Mouse (Mus musculus) G1E (cell line): ENCODE data around the gene Armc3. TPM values are rescaled to one million over a fixed set of nuclear protein-coding genes. Genes with fewer than 3 reads are reported as not detected.

Experiments used
- ATAC-seq: 2 replicates; pipeline ENCODE4 v1.8.0; 2016; ENCODE audit warnings: mild to moderate bottlenecking; ENCODE audit not compliant: insufficient number of reproducible peaks, poor library complexity, low FRiP score, severe bottlenecking; ENCODE audit errors: extremely low read depth
- DNase-seq: peaks from one replicate; pipeline ENCODE4 v3.0.0; 2012; ENCODE audit warnings: low spot score
- H3K27me3 ChIP-seq: 2 replicates; pipeline ENCODE4 v1.6.1; 2012; ENCODE audit warnings: mild to moderate bottlenecking, low read length, inconsistent platforms; ENCODE audit not compliant: insufficient read depth
- H3K36me3 ChIP-seq: replicated peaks from 2 replicates; pipeline ENCODE3; 2012; ENCODE audit warnings: mild to moderate bottlenecking, inconsistent platforms
- H3K4me1 ChIP-seq: 2 replicates; pipeline ENCODE4 v1.6.1; 2012; ENCODE audit warnings: low read depth, low read length, inconsistent platforms, mixed read lengths; ENCODE audit not compliant: insufficient read depth
- H3K4me3 ChIP-seq: 2 replicates; pipeline ENCODE4 v1.5.1; 2012; ENCODE audit warnings: low read depth, mild to moderate bottlenecking, inconsistent platforms, low read length, moderate library complexity, mixed read lengths
- H3K9me3 ChIP-seq: replicated peaks from 2 replicates; pipeline ENCODE4 v1.6.1; 2012; ENCODE audit warnings: inconsistent platforms
- CTCF ChIP-seq: IDR thresholded peaks from 2 replicates; pipeline ENCODE4 v1.5.1; 2012; ENCODE audit warnings: low read depth, low read length, inconsistent platforms, mixed read lengths
- GATA1 ChIP-seq: IDR thresholded peaks from 2 replicates; pipeline ENCODE4 v1.6.1; 2012; ENCODE audit warnings: borderline replicate concordance, low read length, inconsistent platforms, mixed read lengths
- GATA2 ChIP-seq: IDR thresholded peaks from 2 replicates; pipeline ENCODE4 v1.6.1; 2012; ENCODE audit warnings: low read depth, low read length, inconsistent platforms, borderline replicate concordance
- POLR2AphosphoS5 ChIP-seq: IDR thresholded peaks from 2 replicates; pipeline ENCODE4 v1.6.1; 2012; ENCODE audit warnings: low read depth, low read length, inconsistent platforms; ENCODE audit not compliant: insufficient replicate concordance
- TAL1 ChIP-seq: conservative IDR thresholded peaks from 2 replicates; pipeline ENCODE4 v1.6.1; 2012; ENCODE audit warnings: low read depth, low read length, inconsistent platforms, mixed read lengths
- polyA plus RNA-seq: library from polyadenylated mRNA; stranded (reverse); fragments of >175 nt; gene quantifications from 2 replicates; pipeline ENCODE4 v1.2.3, GENCODE M21; 2012
- total RNA-seq, 2 experiments: library from RNA; stranded (forward) in 1 of 2; stranded (reverse) in 1 of 2; fragments of 200-1000 nt in 1 of 2; fragments of >200 nt in 1 of 2; fragmentation: Nextera tagmentation in 1 of 2; gene quantifications; 2 replicates each; pipeline ENCODE4 v1.2.3; 2014 to 2017

Gene Armc3
- total and polyA plus RNA-seq, 3 experiments = 0.16 TPM; not detected in 2

DNA sequence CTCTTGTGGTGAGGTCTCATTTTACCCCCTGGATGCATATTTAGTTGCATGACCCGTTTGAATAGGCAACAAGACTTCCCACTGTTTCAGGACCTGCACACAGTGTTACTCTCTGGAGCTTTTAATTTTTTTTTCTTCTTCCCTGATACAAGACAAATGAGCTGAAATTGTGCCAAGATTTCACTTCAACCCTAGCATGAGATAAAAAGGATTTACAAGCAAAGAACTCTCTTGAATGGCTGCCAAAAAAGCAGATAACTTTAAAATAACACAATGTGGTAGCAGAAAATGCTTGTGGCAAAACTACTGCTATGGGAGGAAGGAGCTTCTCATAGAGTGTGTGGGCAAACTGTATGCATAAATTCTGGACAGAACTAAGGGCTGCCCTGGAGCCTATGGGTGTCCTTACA lies 22.3 kb upstream of the Armc3 start:
- H3K27me3 ChIP-seq = peaks cover 10% of the 10 kb centered on the region
- ATAC-seq = no peak
- H3K4me3 ChIP-seq = no peak overlapping the region
- TF ChIP-seq CTCF (no peak), GATA2 (no peak), GATA1 (no peak), TAL1 (no peak), POLR2AphosphoS5 (no peak)
- no peaks in the 10 kb centered on the region for H3K4me1 ChIP-seq
- DNase-seq = no peak
- 0 out of 2 replicates have a peak, but pooled peaks cover 3% of the 10 kb centered on the region for H3K9me3 ChIP-seq
- H3K36me3 ChIP-seq = no peaks in the 10 kb centered on the region

DNA sequence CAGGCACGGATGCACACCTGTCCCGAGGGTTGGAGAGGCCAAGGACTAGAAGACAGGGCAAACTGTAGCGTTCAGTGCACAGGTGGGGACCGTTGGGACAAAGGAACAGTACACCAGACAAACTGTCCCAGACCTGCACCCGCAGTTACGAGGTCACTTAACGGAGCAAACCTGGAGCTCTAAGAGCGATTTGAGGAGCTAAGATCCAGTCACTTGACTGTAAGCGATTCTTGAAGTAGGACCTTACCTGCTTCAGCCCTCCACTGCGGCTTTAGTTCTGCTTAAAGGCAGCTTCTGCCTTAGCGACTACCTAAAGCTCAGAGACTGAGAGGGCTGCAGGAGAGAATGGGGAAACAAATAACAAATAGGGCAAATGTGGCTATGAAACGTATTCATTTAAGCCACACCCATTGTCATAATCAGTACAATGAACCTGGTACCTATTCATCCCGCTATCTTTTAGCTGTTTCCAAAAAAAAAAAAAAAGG lies 308 bp downstream of the Armc3 start:
- DNase-seq (no peak), ATAC-seq (no peak)
- Histone ChIP-seq H3K36me3 (no peaks in the 10 kb centered on the region), H3K27me3 (peaks cover 5% of the 10 kb centered on the region; the same call in 1 of the 2 replicates), H3K9me3 (no peaks in the 10 kb centered on the region), H3K4me1 (no peaks in the 10 kb centered on the region), H3K4me3 (no peak overlapping the region)
- TF ChIP-seq GATA1 (no peak), CTCF (no peak), POLR2AphosphoS5 (no peak), TAL1 (no peak), GATA2 (no peak)

DNA sequence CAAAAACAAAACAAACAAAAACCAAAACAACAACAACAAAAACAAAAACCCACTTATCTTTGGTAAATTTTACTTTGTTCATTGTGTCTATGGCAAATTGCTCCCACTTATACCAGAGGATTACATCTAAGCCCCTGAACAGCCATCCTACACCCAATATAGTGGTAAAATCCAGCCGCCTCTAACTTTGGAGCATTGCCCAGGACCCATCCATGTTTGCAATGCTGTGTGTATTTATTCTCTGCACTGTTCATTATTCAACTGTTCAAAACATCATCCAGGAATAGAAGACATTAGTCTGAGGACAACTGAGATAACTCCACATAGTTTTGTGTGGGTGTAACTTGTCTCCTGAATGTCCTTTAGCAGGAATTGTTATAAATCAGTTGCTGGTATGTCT lies 1.0 kb downstream of the Armc3 start:
- no peak for DNase-seq
- no peaks in the 10 kb centered on the region for H3K9me3 ChIP-seq
- no peak for ATAC-seq
- H3K27me3 ChIP-seq = peaks cover 5% of the 10 kb centered on the region; the same call in 1 of the 2 replicates
- no peaks in the 10 kb centered on the region for H3K36me3 ChIP-seq
- no peaks in the 10 kb centered on the region for H3K4me1 ChIP-seq
- H3K4me3 ChIP-seq = no peak overlapping the region
- TF ChIP-seq GATA2 (no peak), POLR2AphosphoS5 (no peak), GATA1 (no peak), TAL1 (no peak), CTCF (no peak)

DNA sequence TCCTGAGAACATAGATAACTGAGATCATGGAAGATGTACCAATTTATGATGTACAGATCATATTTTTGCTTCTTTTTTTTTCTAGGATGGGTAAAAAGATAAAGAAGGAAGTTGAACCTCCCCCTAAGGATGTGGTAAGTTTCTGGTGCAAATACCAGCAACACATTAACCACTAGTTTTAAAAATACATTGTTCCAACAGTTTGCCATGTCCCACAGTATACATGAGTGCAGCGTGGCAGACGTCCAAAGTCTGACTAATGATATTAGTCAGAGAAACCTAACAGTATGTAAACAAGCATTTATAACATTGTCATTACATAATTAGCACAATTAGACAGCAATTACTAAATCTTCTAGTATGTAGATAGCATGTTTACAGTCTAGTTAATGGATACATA lies 2.6 kb downstream of the Armc3 start:
- DNase-seq (no peak), ATAC-seq (no peak)
- no peaks in the 10 kb centered on the region for H3K9me3 ChIP-seq
- no peaks in the 10 kb centered on the region for H3K4me1 ChIP-seq
- peaks cover 5% of the 10 kb centered on the region; the same call in 1 of the 2 replicates for H3K27me3 ChIP-seq
- TF ChIP-seq TAL1 (no peak), POLR2AphosphoS5 (no peak), CTCF (no peak), GATA2 (no peak), GATA1 (no peak)
- no peaks in the 10 kb centered on the region for H3K36me3 ChIP-seq
- H3K4me3 ChIP-seq = no peak overlapping the region

DNA sequence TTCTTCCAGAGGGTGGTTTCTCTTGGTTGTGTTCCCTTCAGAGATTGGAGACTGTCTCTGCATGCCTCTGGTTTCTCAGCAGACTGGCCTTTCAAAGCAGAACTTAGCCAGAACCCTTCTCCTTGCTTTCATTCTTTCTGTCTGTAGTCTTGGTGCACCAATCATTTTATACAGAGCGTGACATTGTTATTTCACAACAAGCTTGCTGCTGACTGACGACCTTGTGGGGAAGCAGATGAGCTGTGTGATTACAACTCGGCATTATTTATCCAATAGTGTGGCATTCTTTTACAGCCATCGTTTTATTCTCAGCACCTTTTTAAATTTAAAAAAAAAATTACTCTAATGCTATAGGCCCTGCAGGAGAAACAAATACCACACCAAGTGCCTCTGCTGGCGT lies 35.2 kb downstream of the Armc3 start:
- Histone ChIP-seq H3K9me3 (no peaks in the 10 kb centered on the region; the same call in 1 of the 2 replicates), H3K4me3 (no peak overlapping the region), H3K4me1 (0 out of 2 replicates have a peak, but pooled peaks cover 6% of the 10 kb centered on the region), H3K36me3 (no peaks in the 10 kb centered on the region), H3K27me3 (peaks cover 4% of the 10 kb centered on the region; the same call in 1 of the 2 replicates)
- ATAC-seq = no peak
- TF ChIP-seq CTCF = no peak
- no peak for TF ChIP-seq GATA1
- TF ChIP-seq TAL1 = no peak
- no peak for TF ChIP-seq POLR2AphosphoS5
- no peak for TF ChIP-seq GATA2
- no peak for DNase-seq

DNA sequence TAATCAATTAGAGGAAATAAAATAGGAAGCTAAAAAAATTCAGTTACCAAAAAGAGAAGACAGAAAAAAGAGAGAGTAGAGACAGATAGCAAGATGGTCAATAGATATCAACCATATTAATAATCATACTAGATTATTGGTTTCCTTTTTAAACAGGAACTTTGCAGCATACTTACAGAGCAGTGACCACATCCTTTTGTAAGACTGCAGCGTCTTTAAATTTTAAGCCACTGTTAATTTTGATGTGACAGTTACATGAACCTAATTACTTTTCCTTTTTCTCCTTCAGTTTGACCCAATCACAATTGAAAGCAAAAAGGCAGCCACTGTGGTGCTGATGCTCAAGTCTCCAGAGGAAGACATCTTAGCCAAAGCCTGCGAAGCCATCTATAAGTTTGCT lies 36.1 kb downstream of the Armc3 start:
- no peak for ATAC-seq
- H3K36me3 ChIP-seq = no peaks in the 10 kb centered on the region
- DNase-seq = no peak
- H3K4me1 ChIP-seq = 0 out of 2 replicates have a peak, but pooled peaks cover 6% of the 10 kb centered on the region
- peaks cover 4% of the 10 kb centered on the region; the same call in 1 of the 2 replicates for H3K27me3 ChIP-seq
- TF ChIP-seq POLR2AphosphoS5 = no peak
- TF ChIP-seq CTCF = no peak
- TF ChIP-seq TAL1 = no peak
- TF ChIP-seq GATA2 = no peak
- TF ChIP-seq GATA1 = no peak
- no peak overlapping the region for H3K4me3 ChIP-seq
- no peaks in the 10 kb centered on the region; the same call in 1 of the 2 replicates for H3K9me3 ChIP-seq
